Mouse (Mus musculus) ES-Bruce4 (cell line): Measurements from ENCODE around the gene Pxdn. TPM values are rescaled to one million over a fixed set of nuclear protein-coding genes. Genes with fewer than 3 reads are reported as not detected.

ENCODE experiments used
- H3K27ac ChIP-seq: 2 replicates; pipeline ENCODE4 v1.5.1; 2012; ENCODE audit warnings: low read length, inconsistent platforms; ENCODE audit not compliant: insufficient read depth
- H3K27me3 ChIP-seq: 2 replicates; pipeline ENCODE4 v1.6.1; 2012; ENCODE audit warnings: mild to moderate bottlenecking, low read length, inconsistent platforms; ENCODE audit not compliant: control insufficient read depth, poor library complexity, insufficient read depth, severe bottlenecking
- H3K36me3 ChIP-seq: 2 replicates; pipeline ENCODE4 v1.6.1; 2012; ENCODE audit warnings: inconsistent platforms, mild to moderate bottlenecking, low read length, moderate library complexity; ENCODE audit not compliant: control insufficient read depth, poor library complexity, insufficient read depth, severe bottlenecking
- H3K4me1 ChIP-seq: one replicate; pipeline ENCODE4 v1.8.1; 2011; ENCODE audit warnings: low read length; ENCODE audit not compliant: control insufficient read depth, insufficient read depth
- H3K4me3 ChIP-seq: 2 replicates; pipeline ENCODE4 v1.5.1; 2011; ENCODE audit warnings: low read depth, mild to moderate bottlenecking, low read length
- H3K9ac ChIP-seq: 2 replicates; pipeline ENCODE4 v1.6.1; 2012; ENCODE audit warnings: low read depth, mild to moderate bottlenecking, inconsistent platforms; ENCODE audit not compliant: poor library complexity, severe bottlenecking
- H3K9me3 ChIP-seq: replicated peaks from 2 replicates; pipeline ENCODE4 v1.6.1; 2012; ENCODE audit warnings: mild to moderate bottlenecking, low read length, inconsistent platforms; ENCODE audit not compliant: control insufficient read depth, poor library complexity, insufficient read depth, severe bottlenecking
- CTCF ChIP-seq: IDR thresholded peaks from one replicate; pipeline ENCODE4 v1.8.1; 2011; ENCODE audit warnings: low read depth, low read length
- EP300 ChIP-seq: IDR thresholded peaks from 2 replicates; pipeline ENCODE4 v1.6.1; 2011; ENCODE audit warnings: low read depth, low read length; ENCODE audit not compliant: insufficient read depth
- POLR2A ChIP-seq: IDR thresholded peaks from one replicate; pipeline ENCODE4 v1.8.1; 2011; ENCODE audit warnings: low read length; ENCODE audit not compliant: insufficient read depth
- polyA plus RNA-seq: library from polyadenylated mRNA; stranded (reverse); fragments of >200 nt; gene quantifications from 2 replicates; pipeline ENCODE4 v1.2.4, GENCODE M21; 2011; ENCODE audit warnings: low read depth; ENCODE audit not compliant: missing spikeins, insufficient read depth, insufficient read length

The Pxdn gene
- polyA plus RNA-seq, 1 experiment = 44.4 TPM

DNA sequence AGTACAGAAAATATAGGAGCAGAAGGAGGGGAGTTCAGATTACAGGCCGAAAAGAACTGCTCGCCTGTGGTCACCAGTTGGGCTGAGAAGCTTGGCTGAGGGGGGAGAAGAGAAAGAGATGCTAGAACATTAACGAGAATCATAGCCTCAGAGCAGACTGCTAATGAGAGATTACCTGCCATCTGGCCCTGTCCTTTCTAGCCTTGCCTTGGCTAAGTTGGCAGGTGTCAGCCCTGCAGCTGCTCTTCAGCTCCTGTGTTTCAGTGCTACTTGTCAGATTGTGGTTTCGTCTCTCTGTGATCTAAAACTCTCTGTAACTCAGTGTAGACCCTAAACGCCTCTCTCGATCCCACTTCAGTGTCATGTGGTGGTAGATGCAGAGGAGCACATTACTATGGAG is 20.6 kb upstream of the Pxdn start:
- no peak overlapping the region for H3K27ac ChIP-seq
- H3K36me3 ChIP-seq = no peaks in the 10 kb centered on the region
- no peaks in the 10 kb centered on the region for H3K9me3 ChIP-seq
- no peak overlapping the region for H3K9ac ChIP-seq
- TF ChIP-seq POLR2A (no peak), EP300 (no peak), CTCF (no peak)
- 0 out of 2 replicates have a peak, but pooled peaks cover 2% of the 10 kb centered on the region for H3K27me3 ChIP-seq
- no peaks in the 10 kb centered on the region for H3K4me1 ChIP-seq
- no peak overlapping the region for H3K4me3 ChIP-seq

DNA sequence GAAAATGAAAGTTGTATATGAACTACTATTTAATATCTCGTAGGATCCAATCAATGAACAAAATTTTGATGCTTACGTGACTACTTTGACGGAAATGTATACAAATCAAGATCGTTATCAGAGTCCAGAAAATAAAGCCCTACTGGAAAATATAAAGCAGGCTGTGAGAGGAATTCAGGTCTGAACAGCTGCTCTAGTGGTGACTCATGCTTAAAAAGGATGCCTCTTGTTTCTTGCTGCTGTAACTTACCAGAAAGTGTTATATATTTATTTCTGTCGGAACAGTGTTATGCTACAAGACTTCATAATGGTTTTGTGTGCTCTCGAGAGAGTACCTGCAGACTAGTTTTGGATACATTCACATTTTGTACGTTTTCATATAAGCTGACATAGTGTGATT is 17.1 kb upstream of the Pxdn start:
- no peak for TF ChIP-seq POLR2A
- TF ChIP-seq CTCF = no peak
- TF ChIP-seq EP300 = no peak
- Histone ChIP-seq H3K36me3 (no peaks in the 10 kb centered on the region), H3K27ac (no peak overlapping the region), H3K9ac (no peak overlapping the region), H3K4me1 (no peaks in the 10 kb centered on the region), H3K9me3 (no peaks in the 10 kb centered on the region), H3K27me3 (0 out of 2 replicates have a peak, but pooled peaks cover 2% of the 10 kb centered on the region), H3K4me3 (no peak overlapping the region)

DNA sequence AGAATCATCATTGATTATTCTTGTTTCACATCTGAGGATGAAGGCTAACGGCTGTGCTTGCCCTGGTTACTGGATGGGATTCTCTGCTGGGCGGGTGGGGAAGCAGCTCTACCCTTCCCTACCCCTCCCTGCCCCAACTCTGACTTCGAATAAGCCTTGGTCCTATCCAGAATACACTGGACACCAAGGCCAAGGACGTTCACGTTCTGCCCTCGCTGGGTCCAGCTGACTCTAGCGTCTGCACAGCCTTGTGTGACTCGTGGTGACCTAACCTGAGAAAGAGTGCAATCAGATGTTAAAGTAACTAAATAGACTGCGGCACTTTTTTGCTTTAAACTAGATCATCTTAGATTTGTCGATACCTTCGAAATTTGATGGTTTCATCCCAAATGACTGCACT is 15.9 kb upstream of the Pxdn start:
- TF ChIP-seq POLR2A = no peak
- TF ChIP-seq EP300 = no peak
- no peak for TF ChIP-seq CTCF
- H3K9ac ChIP-seq = no peak overlapping the region
- H3K9me3 ChIP-seq = no peaks in the 10 kb centered on the region
- no peak overlapping the region for H3K4me3 ChIP-seq
- H3K36me3 ChIP-seq = no peaks in the 10 kb centered on the region
- no peaks in the 10 kb centered on the region for H3K4me1 ChIP-seq
- no peak overlapping the region for H3K27ac ChIP-seq
- 0 out of 2 replicates have a peak, but pooled peaks cover 2% of the 10 kb centered on the region for H3K27me3 ChIP-seq

DNA sequence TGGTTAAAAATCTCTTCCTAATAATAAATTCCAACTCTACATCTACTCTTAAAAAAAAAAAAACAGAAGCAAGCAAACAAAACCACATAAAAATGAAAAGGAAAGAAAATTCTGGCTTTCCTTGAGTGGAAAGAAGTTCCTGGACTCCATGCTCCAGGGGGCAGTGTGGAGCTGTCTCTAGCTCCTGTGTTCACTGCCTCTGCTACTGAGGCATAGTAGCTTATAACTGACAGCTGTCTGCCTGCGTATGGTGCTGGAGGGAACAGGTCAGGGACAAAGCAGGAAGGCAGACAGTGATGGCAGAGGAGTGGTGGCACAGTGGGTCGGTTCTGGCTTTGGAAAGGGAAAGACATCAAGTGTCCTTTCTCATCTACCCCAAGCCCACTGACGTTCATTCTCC is 10.5 kb upstream of the Pxdn start:
- no peak overlapping the region for H3K9ac ChIP-seq
- TF ChIP-seq POLR2A = no peak
- peak; percentile 57 for TF ChIP-seq CTCF
- no peak for TF ChIP-seq EP300
- no peaks in the 10 kb centered on the region for H3K27me3 ChIP-seq
- no peaks in the 10 kb centered on the region for H3K4me1 ChIP-seq
- H3K4me3 ChIP-seq = no peak overlapping the region
- no peak overlapping the region for H3K27ac ChIP-seq
- H3K36me3 ChIP-seq = no peaks in the 10 kb centered on the region
- no peaks in the 10 kb centered on the region for H3K9me3 ChIP-seq

DNA sequence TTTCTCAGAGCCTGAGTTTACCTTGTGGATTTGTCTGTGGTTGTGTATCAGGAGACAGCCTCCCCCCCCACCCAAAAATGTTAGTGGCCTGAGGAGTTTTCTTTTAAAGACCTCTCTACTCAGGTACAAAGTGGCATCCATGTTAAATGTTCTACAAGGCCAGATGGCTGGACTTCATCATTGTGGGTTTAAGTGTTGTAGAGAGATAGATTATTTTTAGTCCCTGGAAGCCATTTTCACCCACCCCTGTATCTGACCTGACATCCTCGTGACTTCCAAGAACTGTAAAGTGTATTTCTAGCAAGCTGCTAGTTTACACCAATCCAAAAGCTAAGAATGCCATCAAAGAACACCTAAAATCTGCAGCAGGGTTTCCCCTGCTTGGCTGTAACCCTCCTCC is 6.8 kb upstream of the Pxdn start:
- Histone ChIP-seq H3K9me3 (no peaks in the 10 kb centered on the region), H3K36me3 (no peaks in the 10 kb centered on the region), H3K4me1 (no peaks in the 10 kb centered on the region), H3K27me3 (no peaks in the 10 kb centered on the region), H3K4me3 (no peak overlapping the region), H3K27ac (no peak overlapping the region), H3K9ac (no peak overlapping the region)
- TF ChIP-seq POLR2A (no peak), CTCF (no peak), EP300 (no peak)

DNA sequence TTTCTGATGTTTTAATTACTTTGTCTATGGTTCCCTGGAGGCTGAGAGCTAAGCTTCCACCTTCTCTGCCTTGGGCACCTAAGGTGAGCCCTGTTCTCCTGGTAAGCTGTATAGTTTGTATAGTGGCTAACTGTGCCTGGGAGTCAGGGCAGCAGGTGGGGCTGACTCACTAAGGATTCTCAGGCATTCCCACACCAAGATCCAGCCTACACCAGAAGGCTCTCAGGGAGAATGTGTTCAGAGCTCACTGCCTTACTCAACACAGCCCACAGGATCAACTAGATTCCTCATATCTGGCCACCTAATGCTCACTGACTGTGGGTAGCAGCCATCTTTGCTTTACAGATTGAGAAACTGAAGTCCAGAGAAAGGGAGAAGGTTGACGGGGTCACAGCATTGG is 4.5 kb upstream of the Pxdn start:
- no peaks in the 10 kb centered on the region for H3K36me3 ChIP-seq
- H3K4me1 ChIP-seq = no peaks in the 10 kb centered on the region
- no peak overlapping the region for H3K9ac ChIP-seq
- H3K27me3 ChIP-seq = no peaks in the 10 kb centered on the region
- H3K9me3 ChIP-seq = no peaks in the 10 kb centered on the region
- no peak for TF ChIP-seq EP300
- H3K4me3 ChIP-seq = no peak overlapping the region
- H3K27ac ChIP-seq = no peak overlapping the region
